Mouse (Mus musculus): ENCODE measurements around the gene Abca8a.

DNA sequence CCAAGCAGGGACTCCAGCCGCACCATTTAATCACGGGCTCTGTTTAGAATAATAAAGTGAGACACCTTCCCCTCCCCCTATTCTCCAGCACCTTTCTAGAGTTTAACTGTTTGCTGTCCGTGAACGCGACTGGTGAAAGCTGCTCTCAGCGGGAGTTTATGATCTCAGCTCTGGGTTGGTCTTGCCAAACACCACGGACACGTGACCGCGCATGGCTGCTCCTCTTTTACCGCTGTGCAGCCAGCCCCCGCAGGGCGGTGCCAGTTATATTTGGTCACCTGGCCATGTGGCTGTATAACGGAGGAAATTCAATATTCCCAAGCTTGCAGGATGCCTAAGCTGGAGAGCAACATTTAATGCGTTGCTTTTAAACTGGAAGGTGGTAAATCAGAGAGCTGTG is 100.2 kb downstream of the Abca8a start, which contains the start of gene Abca8b:
- TF ChIP-seq CTCF (IDR thresholded peaks at IDR 0.05; ENCODE audit: low read depth) (no peak), EP300 (optimal IDR thresholded peaks at IDR 0.05) (no peak)

Data from stomach, postnatal 0 days (tissue).